Mouse (Mus musculus) MEL (cell line): ENCODE data around the gene Prodh2. TPM values are rescaled to one million over a fixed set of nuclear protein-coding genes. Genes with fewer than 3 reads are reported as not detected.

ENCODE experiments used
- DNase-seq: peaks from one replicate; pipeline ENCODE4 v3.0.0; 2011; ENCODE audit warnings: low read depth, low spot score
- H3K27ac ChIP-seq: 2 replicates; pipeline ENCODE4 v1.5.1; 2012; ENCODE audit warnings: low read depth, mild to moderate bottlenecking, control low read depth, low read length, moderate library complexity; ENCODE audit not compliant: control insufficient read depth
- H3K27me3 ChIP-seq, 2 experiments: fragments of 150-350 bp in 1 of 2; sonication (generic) in 1 of 2; 2 replicates each; pipeline ENCODE4 v1.6.1; 2012; ENCODE audit warnings: low read length in 2 of 2, mild to moderate bottlenecking in 2 of 2, improper control_type of control experiment in 1 of 2, moderate library complexity in 1 of 2; ENCODE audit not compliant: insufficient read depth in 2 of 2, control insufficient read depth in 1 of 2
- H3K36me3 ChIP-seq, 2 experiments: 2 replicates each; pipeline ENCODE4 v1.6.1; 2012 to 2014; ENCODE audit warnings: low read length in 2 of 2, improper control_type of control experiment in 1 of 2, inconsistent platforms in 1 of 2, mild to moderate bottlenecking in 1 of 2; ENCODE audit not compliant: insufficient read depth in 2 of 2, control insufficient read depth in 1 of 2
- H3K4me1 ChIP-seq, 2 experiments: fragments of 150-350 bp in 1 of 2; sonication (generic) in 1 of 2; 2 replicates each; pipeline ENCODE4 v1.6.1; 2012; ENCODE audit warnings: low read length in 2 of 2, improper control_type of control experiment in 1 of 2, mild to moderate bottlenecking in 1 of 2; ENCODE audit not compliant: insufficient read depth in 2 of 2, control insufficient read depth in 1 of 2
- H3K4me3 ChIP-seq, 2 experiments: fragments of 150-350 bp in 1 of 2; sonication (generic) in 1 of 2; 2 replicates each; pipeline ENCODE4 v1.5.1; 2012; ENCODE audit warnings: low read depth in 2 of 2, low read length in 2 of 2, mild to moderate bottlenecking in 2 of 2, moderate library complexity in 2 of 2, control low read depth in 1 of 2, improper control_type of control experiment in 1 of 2; ENCODE audit not compliant: control insufficient read depth in 1 of 2, insufficient read depth in 1 of 2
- H3K79me2 ChIP-seq: 2 replicates; pipeline ENCODE4 v1.6.1; 2012; ENCODE audit warnings: mild to moderate bottlenecking, low read length, moderate library complexity; ENCODE audit not compliant: control insufficient read depth, poor library complexity, insufficient read depth
- H3K9ac ChIP-seq: 2 replicates; pipeline ENCODE4 v1.6.1; 2012; ENCODE audit warnings: low read depth, mild to moderate bottlenecking, control low read depth, low read length, moderate library complexity; ENCODE audit not compliant: control insufficient read depth, poor library complexity, severe bottlenecking
- H3K9me3 ChIP-seq: fragments of 150-350 bp; sonication (generic); replicated peaks from 2 replicates; pipeline ENCODE4 v1.6.1; 2012; ENCODE audit warnings: mild to moderate bottlenecking, low read length, improper control_type of control experiment, moderate library complexity; ENCODE audit not compliant: insufficient read depth
- CHD2 ChIP-seq: IDR thresholded peaks from 2 replicates; pipeline ENCODE4 v1.6.1; 2011; ENCODE audit warnings: low read length, improper control_type of control experiment
- CTCF ChIP-seq, 3 experiments: IDR thresholded peaks in 2 of 3; conservative IDR thresholded peaks in 1 of 3; 2 replicates each; pipeline ENCODE4 v1.5.1; 2011 to 2012; ENCODE audit warnings: low read length in 3 of 3, low read depth in 2 of 3, mild to moderate bottlenecking in 2 of 3, improper control_type of control experiment in 1 of 3, inconsistent platforms in 1 of 3, mixed read lengths in 1 of 3, moderate library complexity in 1 of 3; ENCODE audit not compliant: control insufficient read depth in 1 of 3, insufficient read depth in 1 of 3, poor library complexity in 1 of 3, severe bottlenecking in 1 of 3
- E2F4 ChIP-seq: IDR thresholded peaks from 2 replicates; pipeline ENCODE4 v1.6.1; 2011; ENCODE audit warnings: low read depth, low read length, improper control_type of control experiment, borderline replicate concordance
- EP300 ChIP-seq, 2 experiments: IDR thresholded peaks; 2 replicates each; pipeline ENCODE4 v1.6.1; 2011; ENCODE audit warnings: improper control_type of control experiment in 2 of 2, low read length in 2 of 2, low read depth in 1 of 2, mild to moderate bottlenecking in 1 of 2
- GATA1 ChIP-seq: IDR thresholded peaks from 2 replicates; pipeline ENCODE4 v1.6.1; 2011; ENCODE audit warnings: low read depth, low read length, improper control_type of control experiment
- MAFK ChIP-seq: IDR thresholded peaks from 2 replicates; pipeline ENCODE4 v1.6.1; 2011; ENCODE audit warnings: low read depth, mild to moderate bottlenecking, low read length, improper control_type of control experiment, borderline replicate concordance
- MAX ChIP-seq: IDR thresholded peaks from 2 replicates; pipeline ENCODE4 v1.6.1; 2011; ENCODE audit warnings: low read length, improper control_type of control experiment
- MXI1 ChIP-seq: IDR thresholded peaks from 2 replicates; pipeline ENCODE4 v1.6.1; 2011; ENCODE audit warnings: mild to moderate bottlenecking, low read depth, low read length, improper control_type of control experiment
- POLR2AphosphoS5 ChIP-seq: IDR thresholded peaks from 2 replicates; pipeline ENCODE4 v1.6.1; 2012; ENCODE audit warnings: low read depth, borderline replicate concordance, mild to moderate bottlenecking, inconsistent platforms, low read length, moderate library complexity, mixed read lengths
- TBP ChIP-seq: IDR thresholded peaks from 2 replicates; pipeline ENCODE4 v1.8.0; 2011; ENCODE audit warnings: low read depth, low read length, improper control_type of control experiment
- UBTF ChIP-seq: IDR thresholded peaks from 2 replicates; pipeline ENCODE4 v1.6.1; 2012; ENCODE audit warnings: low read depth, mild to moderate bottlenecking, inconsistent platforms, low read length, improper control_type of control experiment, moderate library complexity, borderline replicate concordance; ENCODE audit not compliant: insufficient read depth
- USF1 ChIP-seq: IDR thresholded peaks from 2 replicates; pipeline ENCODE4 v1.6.1; 2014; ENCODE audit warnings: low read depth, mild to moderate bottlenecking, inconsistent platforms, low read length, improper control_type of control experiment, moderate library complexity
- USF2 ChIP-seq, 2 experiments: IDR thresholded peaks; 2 replicates each; pipeline ENCODE4 v1.6.1; 2011 to 2012; ENCODE audit warnings: improper control_type of control experiment in 2 of 2, low read length in 2 of 2, borderline replicate concordance in 1 of 2, inconsistent platforms in 1 of 2, low read depth in 1 of 2, mild to moderate bottlenecking in 1 of 2; ENCODE audit not compliant: insufficient read depth in 1 of 2
- ZC3H11A ChIP-seq: IDR thresholded peaks from 2 replicates; pipeline ENCODE4 v1.6.1; 2012; ENCODE audit warnings: low read depth, mild to moderate bottlenecking, inconsistent platforms, low read length, improper control_type of control experiment
- ZKSCAN1 ChIP-seq: IDR thresholded peaks from 2 replicates; pipeline ENCODE4 v1.6.1; 2012; ENCODE audit warnings: low read depth, mild to moderate bottlenecking, inconsistent platforms, low read length, improper control_type of control experiment, moderate library complexity
- ZNF384 ChIP-seq: IDR thresholded peaks from 2 replicates; pipeline ENCODE4 v1.6.1; 2012; ENCODE audit warnings: low read depth, mild to moderate bottlenecking, inconsistent platforms, low read length, improper control_type of control experiment
- polyA plus RNA-seq, 2 experiments: library from polyadenylated mRNA; stranded (reverse) in 1 of 2; unstranded in 1 of 2; fragments of >175 nt in 1 of 2; fragments of >200 nt in 1 of 2; gene quantifications; 2 replicates each; pipeline versions ENCODE4 v1.2.1 to v1.2.4; 2012; ENCODE audit warnings: low replicate concordance in 2 of 2, low read depth in 1 of 2; ENCODE audit not compliant: insufficient read length in 2 of 2, insufficient read depth in 1 of 2, missing spikeins in 1 of 2
- total RNA-seq: library from RNA; depleted of rRNA; stranded (reverse); fragments of 300-350 nt; gene quantifications from 2 replicates; pipeline ENCODE4 v1.2.3, GENCODE M21; 2012

The Prodh2 gene
- total and polyA plus RNA-seq, 3 experiments = not detected

DNA sequence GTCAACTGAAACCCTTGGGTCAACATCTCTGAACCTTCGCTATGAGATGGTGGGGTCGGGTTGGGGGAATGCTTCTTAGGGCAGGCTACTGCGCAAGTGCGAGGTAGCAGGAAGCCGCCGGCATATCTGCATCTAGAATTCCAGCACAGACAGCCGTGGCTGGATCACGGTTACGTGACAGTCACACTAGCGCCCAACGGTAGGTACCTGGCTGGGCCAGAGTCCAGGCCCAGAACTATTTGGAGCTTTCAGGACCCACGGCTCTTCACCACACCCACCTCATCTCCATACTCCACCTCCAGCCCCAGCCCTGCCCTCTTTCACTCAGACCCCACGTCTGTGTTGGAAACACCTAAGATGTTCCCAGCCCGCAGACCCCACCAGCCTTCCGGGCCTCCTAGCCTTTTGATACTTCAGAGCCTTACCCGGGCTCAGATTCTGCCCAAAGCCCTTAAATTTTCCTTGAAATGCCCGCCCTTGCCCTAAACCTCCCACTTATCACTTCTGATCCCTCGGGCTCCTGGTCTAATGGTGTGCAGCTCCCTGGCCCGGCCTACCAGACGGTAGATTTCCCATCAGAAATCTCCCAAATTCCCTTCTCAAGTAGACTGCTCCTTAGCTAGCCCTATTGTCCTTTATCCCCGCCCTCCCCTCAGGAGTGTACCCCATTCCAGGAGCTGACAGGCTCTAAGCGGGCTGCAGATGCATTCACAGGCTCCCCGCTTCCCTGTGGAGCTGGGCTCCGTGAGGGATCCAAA, 21.8 kb downstream of the Prodh2 start:
- no peak overlapping the region for H3K4me3 ChIP-seq
- H3K27me3 ChIP-seq = peaks cover 0 to 2% of the 10 kb centered on the region in 2 experiments; a peak in 1 of 4 replicates
- no peaks in the 10 kb centered on the region for H3K9me3 ChIP-seq
- TF ChIP-seq MAFK = no peak
- peak; percentile 43; the same call in 1 of the 2 replicates for TF ChIP-seq USF1
- no peak overlapping the region for H3K27ac ChIP-seq
- H3K4me1 ChIP-seq = no peaks in the 10 kb centered on the region
- H3K36me3 ChIP-seq = no peaks in the 10 kb centered on the region
- no peak for DNase-seq
- no peaks in the 10 kb centered on the region for H3K79me2 ChIP-seq
- H3K9ac ChIP-seq = no peak overlapping the region

DNA sequence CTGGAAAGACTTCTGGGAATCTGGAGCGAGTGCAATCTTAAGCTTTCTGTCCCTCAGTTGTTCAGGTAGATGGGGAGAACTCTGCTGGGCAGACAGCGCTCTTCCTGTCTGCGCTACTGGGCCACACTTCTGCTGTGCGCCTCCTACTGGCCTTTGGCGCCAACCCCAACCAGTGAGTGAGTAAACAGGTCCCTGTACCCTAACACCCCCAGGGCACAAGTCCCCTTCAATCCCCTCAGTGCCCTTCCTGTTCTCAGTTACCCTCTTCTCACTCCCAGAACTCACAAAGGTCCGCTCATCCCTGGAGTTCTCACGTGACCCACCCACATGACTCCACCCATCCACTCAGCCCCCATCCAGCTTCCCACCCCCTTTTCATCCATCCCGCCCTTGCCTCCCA, 24.9 kb downstream of the Prodh2 start:
- H3K4me3 ChIP-seq = no peak overlapping the region
- no peaks in the 10 kb centered on the region for H3K27me3 ChIP-seq
- no peaks in the 10 kb centered on the region for H3K9me3 ChIP-seq
- no peak for DNase-seq
- no peak overlapping the region for H3K27ac ChIP-seq
- no peak overlapping the region for H3K9ac ChIP-seq
- no peaks in the 10 kb centered on the region for H3K79me2 ChIP-seq
- no peaks in the 10 kb centered on the region for H3K36me3 ChIP-seq
- H3K4me1 ChIP-seq = no peaks in the 10 kb centered on the region
- TF ChIP-seq EP300 (IDR thresholded peaks at IDR 0.05; ENCODE audit: low read depth in 1 of 2, low read length in 2 of 2) (no peak), UBTF (no peak), CTCF (IDR thresholded peaks at IDR 0.05 in 2 of 3, conservative IDR thresholded peaks at IDR 0.05 in 1 of 3; ENCODE audit: control insufficient read depth in 1 of 3, insufficient read depth in 1 of 3, low read depth in 2 of 3, low read length in 3 of 3, poor library complexity in 1 of 3, severe bottlenecking in 1 of 3) (peak in 1 of 3 experiments; percentile 31; a peak in 1 of 6 replicates)

DNA sequence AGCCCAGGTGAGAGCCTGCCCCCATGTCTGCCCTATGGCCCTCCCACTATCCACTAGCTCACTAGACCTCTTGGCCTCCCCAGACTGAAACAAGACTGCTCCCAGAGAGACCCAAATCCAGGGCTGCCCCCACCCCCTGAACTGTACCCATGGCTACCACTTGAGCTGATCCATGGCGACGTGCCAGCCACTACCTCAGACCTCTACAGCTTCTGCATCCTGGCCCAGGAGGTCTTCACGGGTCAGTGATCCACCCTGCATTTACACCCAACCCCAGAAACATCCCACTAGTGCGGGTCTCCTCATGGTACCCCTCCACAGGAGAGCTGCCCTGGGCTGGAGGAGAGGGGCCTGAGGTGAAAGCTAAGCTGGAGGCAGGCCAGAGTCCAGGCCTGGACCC, 27.0 kb downstream of the Prodh2 start:
- H3K27ac ChIP-seq = no peak overlapping the region
- H3K79me2 ChIP-seq = no peaks in the 10 kb centered on the region
- no peaks in the 10 kb centered on the region for H3K4me1 ChIP-seq
- no peaks in the 10 kb centered on the region for H3K9me3 ChIP-seq
- no peak overlapping the region for H3K4me3 ChIP-seq
- no peaks in the 10 kb centered on the region for H3K36me3 ChIP-seq
- H3K27me3 ChIP-seq = no peaks in the 10 kb centered on the region
- H3K9ac ChIP-seq = no peak overlapping the region
- no peak for DNase-seq
- TF ChIP-seq GATA1 = no peak
- TF ChIP-seq ZKSCAN1 = no peak
- no peak for TF ChIP-seq POLR2AphosphoS5
- TF ChIP-seq ZC3H11A = no peak
- no peak for TF ChIP-seq CHD2
- no peak for TF ChIP-seq MXI1
- TF ChIP-seq TBP = no peak
- TF ChIP-seq USF2 (IDR thresholded peaks at IDR 0.05; ENCODE audit: borderline replicate concordance in 1 of 2, insufficient read depth in 1 of 2, low read depth in 1 of 2, low read length in 2 of 2) = no peak
- no peak for TF ChIP-seq MAX
- TF ChIP-seq E2F4 = no peak
- no peak for TF ChIP-seq ZNF384
